Mouse (Mus musculus): ENCODE measurements around the gene Parp9. TPM values are rescaled to one million over a fixed set of nuclear protein-coding genes. Genes with fewer than 3 reads are reported as not detected.
"Not testable (repeated sequence)": the region's sequence is repeated elsewhere in the genome, so short reads cannot be mapped to it uniquely, and the experiment has no call there.

Parp9 gene
- 3.1 and 3.4 TPM in 2 replicates for polyA plus RNA-seq (2014; fragmentation: Nextera tagmentation; extraction: Ambion mirVana)

- Histone ChIP-seq H3K27ac (ENCODE audit: low read depth, low read length) (no peak within 1 kb of the TSS), H3K36me3 (ENCODE audit: control insufficient read depth, insufficient read depth, low read length) (no peaks in the 10 kb centered on the region), H3K4me1 (ENCODE audit: control insufficient read depth, insufficient read depth, low read length) (no peaks in the 10 kb centered on the region), H3K9me3 (ENCODE audit: control insufficient read depth, low read length) (no peaks in the 10 kb centered on the region), H3K27me3 (ENCODE audit: control insufficient read depth, insufficient read depth, low read length) (peaks cover 2% of the 10 kb centered on the region; the same call in 1 of the 2 replicates), H3K4me3 (ENCODE audit: low read depth, low read length) (peak within 1 kb of the TSS; percentile 54), H3K9ac (ENCODE audit: low read length) (peak within 1 kb of the TSS; percentile 72), H3K4me2 (ENCODE audit: low read depth) (peak within 1 kb of the TSS; percentile 91)
- DNase-seq (ENCODE audit: low spot score) (peak; percentile 65), ATAC-seq (ENCODE audit: insufficient read depth, low FRiP score, low TSS enrichment) (peak; percentile 71; the same call in 1 of the 2 replicates)
- WGBS, result 1% methylated on average over 52 of the region's 52 CpGs
These were observed at the start of gene Parp9, which contains the start of gene Dtx3l for GRCm38 (mm10) chr16:35938211-35939151. Parp9 (plus strand) TSS chr16:35938470. Dtx3l (minus strand) TSS chr16:35939151.

GRCm38 (mm10) chr16:35888910-35889309, 49.4 kb upstream of the Parp9 start:
- 92% methylated on average over 5 of the region's 5 CpGs for WGBS
- no peaks in the 10 kb centered on the region for H3K4me1 ChIP-seq (ENCODE audit: control insufficient read depth, insufficient read depth, low read length)
- H3K27me3 ChIP-seq (ENCODE audit: control insufficient read depth, insufficient read depth, low read length), result no peaks in the 10 kb centered on the region
- H3K4me2 ChIP-seq (ENCODE audit: low read depth), result no peak overlapping the region
- no peaks in the 10 kb centered on the region for H3K36me3 ChIP-seq (ENCODE audit: control insufficient read depth, insufficient read depth, low read length)
- H3K4me3 ChIP-seq (ENCODE audit: low read depth, low read length), result no peak overlapping the region
- no peaks in the 10 kb centered on the region for H3K9me3 ChIP-seq (ENCODE audit: control insufficient read depth, low read length)
- H3K9ac ChIP-seq (ENCODE audit: low read length), result no peak overlapping the region
- DNase-seq (ENCODE audit: low spot score), result no peak
- H3K27ac ChIP-seq (ENCODE audit: low read depth, low read length), result no peak overlapping the region
- ATAC-seq (ENCODE audit: insufficient read depth, low FRiP score, low TSS enrichment), result no peak

DNA sequence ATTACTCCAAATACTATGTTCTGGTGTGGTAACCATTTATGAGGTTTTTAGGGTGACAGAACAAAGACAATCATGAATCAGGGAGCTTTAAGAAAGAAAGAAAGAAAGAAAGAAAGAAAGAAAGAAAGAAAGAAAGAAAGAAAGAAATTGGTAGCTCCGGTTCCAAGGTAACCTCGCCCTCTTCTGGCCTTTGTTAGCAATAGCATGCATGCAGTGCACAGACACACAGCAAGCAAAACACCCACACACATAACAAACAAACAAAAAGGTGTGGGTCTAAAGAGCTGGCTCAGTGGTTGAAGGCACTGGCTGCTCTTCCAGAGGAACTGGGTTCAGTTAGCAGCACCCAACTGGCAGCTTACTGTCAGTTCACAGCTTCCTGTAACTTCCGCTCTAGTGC, 47.6 kb upstream of the Parp9 start:
- H3K27ac ChIP-seq (ENCODE audit: low read depth, low read length), result no peak overlapping the region
- no peak for DNase-seq (ENCODE audit: low spot score)
- 82% methylated on average over 3 of the region's 3 CpGs for whole genome bisulfite sequencing
- H3K9ac ChIP-seq (ENCODE audit: low read length), result no peak overlapping the region
- no peaks in the 10 kb centered on the region for H3K27me3 ChIP-seq (ENCODE audit: control insufficient read depth, insufficient read depth, low read length)
- no peak overlapping the region for H3K4me2 ChIP-seq (ENCODE audit: low read depth)
- ATAC-seq (ENCODE audit: insufficient read depth, low FRiP score, low TSS enrichment), result no peak
- no peaks in the 10 kb centered on the region for H3K9me3 ChIP-seq (ENCODE audit: control insufficient read depth, low read length)
- no peaks in the 10 kb centered on the region for H3K4me1 ChIP-seq (ENCODE audit: control insufficient read depth, insufficient read depth, low read length)
- H3K4me3 ChIP-seq (ENCODE audit: low read depth, low read length), result no peak overlapping the region
- no peaks in the 10 kb centered on the region for H3K36me3 ChIP-seq (ENCODE audit: control insufficient read depth, insufficient read depth, low read length)

DNA sequence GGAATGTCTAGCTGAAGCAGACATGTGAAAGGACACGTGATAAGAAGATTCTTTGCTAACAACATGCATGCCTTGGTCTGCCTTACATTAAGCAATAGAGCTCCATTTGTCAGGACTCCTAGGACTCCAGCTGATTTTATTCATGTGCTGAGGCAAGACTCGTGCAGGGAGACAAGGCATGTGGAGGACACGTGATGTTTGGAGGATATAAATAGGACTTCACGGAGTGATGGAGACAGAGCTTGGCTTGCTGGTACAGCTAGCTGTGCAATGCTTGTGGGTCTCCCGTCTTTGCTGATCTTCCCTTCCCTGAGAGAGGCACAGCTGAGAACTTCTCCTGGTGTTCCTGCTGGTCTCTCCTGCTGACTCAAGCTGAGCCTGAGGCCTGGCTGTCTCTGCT, 46.7 kb upstream of the Parp9 start:
- H3K9me3 ChIP-seq (ENCODE audit: control insufficient read depth, low read length); H3K36me3 ChIP-seq (ENCODE audit: control insufficient read depth, insufficient read depth, low read length); H3K9ac ChIP-seq (ENCODE audit: low read length); H3K4me3 ChIP-seq (ENCODE audit: low read depth, low read length); ATAC-seq (ENCODE audit: insufficient read depth, low FRiP score, low TSS enrichment); H3K27ac ChIP-seq (ENCODE audit: low read depth, low read length); DNase-seq (ENCODE audit: low spot score); H3K4me2 ChIP-seq (ENCODE audit: low read depth); H3K27me3 ChIP-seq (ENCODE audit: control insufficient read depth, insufficient read depth, low read length); H3K4me1 ChIP-seq (ENCODE audit: control insufficient read depth, insufficient read depth, low read length): not testable (repeated sequence)
- 86% methylated on average over 5 of the region's 5 CpGs for WGBS

- ATAC-seq (ENCODE audit: insufficient read depth, low FRiP score, low TSS enrichment), result no peak
- Histone ChIP-seq H3K27ac (ENCODE audit: low read depth, low read length) (no peak overlapping the region), H3K4me3 (ENCODE audit: low read depth, low read length) (no peak overlapping the region), H3K27me3 (ENCODE audit: control insufficient read depth, insufficient read depth, low read length) (no peaks in the 10 kb centered on the region), H3K4me1 (ENCODE audit: control insufficient read depth, insufficient read depth, low read length) (no peaks in the 10 kb centered on the region), H3K4me2 (ENCODE audit: low read depth) (no peak overlapping the region), H3K9ac (ENCODE audit: low read length) (no peak overlapping the region), H3K9me3 (ENCODE audit: control insufficient read depth, low read length) (no peaks in the 10 kb centered on the region), H3K36me3 (ENCODE audit: control insufficient read depth, insufficient read depth, low read length) (no peaks in the 10 kb centered on the region)
- DNase-seq (ENCODE audit: low spot score), result no peak
- 22% methylated on average over 6 of the region's 6 CpGs for WGBS
These were observed 43.3 kb upstream of the Parp9 start for GRCm38 (mm10) chr16:35894997-35895396.

- ATAC-seq (ENCODE audit: insufficient read depth, low FRiP score, low TSS enrichment) (no peak), DNase-seq (ENCODE audit: low spot score) (no peak)
- H3K4me1 ChIP-seq (ENCODE audit: control insufficient read depth, insufficient read depth, low read length), result no peaks in the 10 kb centered on the region
- no peaks in the 10 kb centered on the region for H3K9me3 ChIP-seq (ENCODE audit: control insufficient read depth, low read length)
- H3K9ac ChIP-seq (ENCODE audit: low read length), result no peak overlapping the region
- no peaks in the 10 kb centered on the region for H3K36me3 ChIP-seq (ENCODE audit: control insufficient read depth, insufficient read depth, low read length)
- H3K27ac ChIP-seq (ENCODE audit: low read depth, low read length), result no peak overlapping the region
- no peaks in the 10 kb centered on the region for H3K27me3 ChIP-seq (ENCODE audit: control insufficient read depth, insufficient read depth, low read length)
- no peak overlapping the region for H3K4me2 ChIP-seq (ENCODE audit: low read depth)
- no peak overlapping the region for H3K4me3 ChIP-seq (ENCODE audit: low read depth, low read length)
- WGBS, result 83% methylated on average over 3 of the region's 3 CpGs
These were observed 37.7 kb upstream of the Parp9 start for GRCm38 (mm10) chr16:35900541-35900940.

- H3K9ac ChIP-seq (ENCODE audit: low read length), result no peak overlapping the region
- H3K4me3 ChIP-seq (ENCODE audit: low read depth, low read length), result no peak overlapping the region
- no peak for ATAC-seq (ENCODE audit: insufficient read depth, low FRiP score, low TSS enrichment)
- H3K4me2 ChIP-seq (ENCODE audit: low read depth), result no peak overlapping the region
- H3K27me3 ChIP-seq (ENCODE audit: control insufficient read depth, insufficient read depth, low read length), result no peaks in the 10 kb centered on the region
- no peaks in the 10 kb centered on the region for H3K4me1 ChIP-seq (ENCODE audit: control insufficient read depth, insufficient read depth, low read length)
- DNase-seq (ENCODE audit: low spot score), result no peak
- no peaks in the 10 kb centered on the region for H3K9me3 ChIP-seq (ENCODE audit: control insufficient read depth, low read length)
- H3K36me3 ChIP-seq (ENCODE audit: control insufficient read depth, insufficient read depth, low read length), result no peaks in the 10 kb centered on the region
- WGBS, result 89% methylated on average over 6 of the region's 6 CpGs
- H3K27ac ChIP-seq (ENCODE audit: low read depth, low read length), result no peak overlapping the region
These were observed 35.1 kb upstream of the Parp9 start for GRCm38 (mm10) chr16:35903014-35903640.

- Histone ChIP-seq H3K27me3 (ENCODE audit: control insufficient read depth, insufficient read depth, low read length) (no peaks in the 10 kb centered on the region), H3K4me3 (ENCODE audit: low read depth, low read length) (no peak overlapping the region), H3K36me3 (ENCODE audit: control insufficient read depth, insufficient read depth, low read length) (no peaks in the 10 kb centered on the region), H3K27ac (ENCODE audit: low read depth, low read length) (no peak overlapping the region), H3K4me1 (ENCODE audit: control insufficient read depth, insufficient read depth, low read length) (no peaks in the 10 kb centered on the region), H3K9me3 (ENCODE audit: control insufficient read depth, low read length) (no peaks in the 10 kb centered on the region), H3K4me2 (ENCODE audit: low read depth) (no peak overlapping the region), H3K9ac (ENCODE audit: low read length) (no peak overlapping the region)
- WGBS, result 62% methylated on average over 4 of the region's 4 CpGs
- ATAC-seq (ENCODE audit: insufficient read depth, low FRiP score, low TSS enrichment), result no peak
- no peak for DNase-seq (ENCODE audit: low spot score)
These were observed 34.0 kb upstream of the Parp9 start for GRCm38 (mm10) chr16:35904121-35904736.

All from neural tube, embryonic 11.5 days (tissue).